Mouse (Mus musculus): ENCODE results near the gene Rreb1. TPM values are rescaled to one million over a fixed set of nuclear protein-coding genes. Genes with fewer than 3 reads are reported as not detected.

Rreb1 gene
- total RNA-seq, 4 experiments from 2014 or later = 21.4 to 34.5 (median 25.8) TPM

- no peak for DNase-seq (ENCODE audit: low spot score in 2 of 2)
These were observed 73.4 kb downstream of the Rreb1 start for GRCm38 (mm10) chr13:37851617-37852016.

DNA sequence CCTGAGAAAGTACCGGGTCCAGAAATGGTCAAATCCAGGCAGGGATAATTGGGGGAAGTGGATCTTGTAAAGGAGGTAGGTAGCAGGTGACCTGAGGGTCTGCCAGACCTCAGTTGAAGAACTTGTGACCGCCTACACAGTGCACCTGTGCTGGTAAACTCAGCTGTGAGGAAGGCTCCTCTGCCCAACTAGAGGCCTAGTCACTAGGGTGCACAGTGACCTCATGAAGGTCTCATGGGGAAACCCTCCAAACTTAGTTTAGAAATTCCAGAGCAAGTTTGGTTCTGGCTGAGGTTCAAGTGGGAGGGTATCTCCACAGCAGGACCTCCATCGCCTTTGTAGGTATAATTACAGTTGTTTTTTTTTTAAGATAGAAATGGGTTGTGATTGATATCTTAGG is 74.7 kb downstream of the Rreb1 start:
- DNase-seq (ENCODE audit: low spot score in 2 of 2) = no peak

DNA sequence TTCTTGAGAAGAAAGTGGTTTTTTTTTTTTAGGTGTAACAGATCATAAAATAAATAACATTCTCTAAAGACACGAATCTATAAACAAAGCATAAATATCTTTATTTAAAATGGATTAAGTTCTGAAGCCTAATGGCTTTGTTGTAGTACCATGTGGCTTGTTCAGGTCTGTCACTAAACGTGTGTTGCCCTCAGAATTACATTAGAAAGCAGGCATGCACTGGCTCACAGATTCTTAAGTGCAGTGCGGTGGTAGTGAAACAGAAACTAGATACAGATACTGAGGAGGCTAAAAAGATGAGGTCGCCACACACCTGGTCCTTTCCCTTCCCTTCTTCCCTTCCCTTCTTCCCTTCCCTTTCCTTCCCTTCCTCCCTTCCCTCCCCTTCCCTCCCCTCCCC is 75.2 kb downstream of the Rreb1 start:
- no peak for DNase-seq (ENCODE audit: low spot score in 2 of 2)

GRCm38 (mm10) chr13:37854031-37854431 is 75.8 kb downstream of the Rreb1 start:
- DNase-seq (ENCODE audit: low spot score in 2 of 2) = peak; percentile 54 to 61

GRCm38 (mm10) chr13:37854455-37855220 is 76.4 kb downstream of the Rreb1 start:
- no peak for DNase-seq (ENCODE audit: low spot score in 2 of 2)

DNA sequence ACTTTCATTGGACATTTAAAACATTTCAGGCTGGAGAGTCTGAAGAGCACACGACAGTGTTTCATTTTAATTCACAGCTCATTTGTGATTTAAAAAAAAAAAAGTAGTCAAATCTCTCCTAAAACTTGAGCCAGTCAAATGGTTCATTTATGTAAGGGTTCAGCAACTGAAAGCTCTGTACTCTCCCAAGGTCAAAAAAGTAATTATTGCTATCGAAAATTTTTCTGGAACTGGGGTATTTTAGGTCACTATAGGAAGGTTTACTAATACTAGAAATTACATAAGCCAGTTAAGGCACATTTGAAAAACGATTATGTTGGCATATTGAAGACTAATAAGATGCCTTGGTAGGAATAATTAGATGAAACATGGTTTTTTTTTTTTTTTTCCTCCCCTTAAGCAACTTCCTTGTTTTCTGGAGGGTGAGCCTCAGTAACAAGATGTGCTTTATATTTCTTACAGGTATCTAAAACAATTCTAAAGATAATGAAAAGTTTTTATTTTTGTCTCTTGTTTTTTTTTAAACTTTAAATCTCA is 77.1 kb downstream of the Rreb1 start:
- DNase-seq (ENCODE audit: low spot score in 2 of 2) = no peak

DNA sequence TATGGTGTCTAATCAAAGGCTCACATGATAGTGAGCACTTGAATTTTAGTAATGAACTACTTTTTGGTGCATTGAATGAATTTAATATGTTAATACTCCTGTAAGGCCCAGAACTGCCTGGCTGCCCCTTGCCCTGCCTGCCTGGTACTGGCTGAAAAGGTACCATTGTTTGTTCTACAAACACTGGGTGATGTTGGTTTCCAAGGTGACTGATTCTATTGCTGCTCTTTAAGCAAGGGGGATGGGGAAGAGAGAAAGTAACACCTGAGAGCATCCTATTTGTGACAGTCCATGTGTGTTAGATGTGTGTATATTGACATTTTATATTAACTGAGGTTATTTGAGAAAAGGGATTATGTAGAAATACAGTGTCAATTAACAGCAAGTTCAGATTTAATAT is 77.6 kb downstream of the Rreb1 start:
- no peak for DNase-seq (ENCODE audit: low spot score in 2 of 2)

DNA sequence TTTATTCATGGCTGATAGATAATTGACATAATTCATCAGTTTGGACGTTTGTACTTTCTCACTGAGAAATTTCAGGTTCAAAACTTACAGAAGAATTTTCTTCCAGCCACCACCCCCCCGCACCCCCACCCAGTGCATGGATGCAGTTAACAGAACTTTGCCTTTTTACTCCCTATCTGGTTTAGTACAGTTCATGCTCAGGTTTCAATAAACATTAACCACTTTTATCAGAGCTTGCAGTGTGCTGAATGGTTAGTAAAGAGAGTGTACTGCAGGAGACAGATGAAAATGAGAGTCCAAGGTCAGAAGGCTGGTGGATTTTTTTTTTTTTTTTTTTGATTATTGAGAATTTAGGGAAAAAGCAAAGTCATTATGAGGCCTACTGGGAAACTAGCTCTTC is 78.3 kb downstream of the Rreb1 start:
- DNase-seq (ENCODE audit: low spot score in 2 of 2) = no peak

DNA sequence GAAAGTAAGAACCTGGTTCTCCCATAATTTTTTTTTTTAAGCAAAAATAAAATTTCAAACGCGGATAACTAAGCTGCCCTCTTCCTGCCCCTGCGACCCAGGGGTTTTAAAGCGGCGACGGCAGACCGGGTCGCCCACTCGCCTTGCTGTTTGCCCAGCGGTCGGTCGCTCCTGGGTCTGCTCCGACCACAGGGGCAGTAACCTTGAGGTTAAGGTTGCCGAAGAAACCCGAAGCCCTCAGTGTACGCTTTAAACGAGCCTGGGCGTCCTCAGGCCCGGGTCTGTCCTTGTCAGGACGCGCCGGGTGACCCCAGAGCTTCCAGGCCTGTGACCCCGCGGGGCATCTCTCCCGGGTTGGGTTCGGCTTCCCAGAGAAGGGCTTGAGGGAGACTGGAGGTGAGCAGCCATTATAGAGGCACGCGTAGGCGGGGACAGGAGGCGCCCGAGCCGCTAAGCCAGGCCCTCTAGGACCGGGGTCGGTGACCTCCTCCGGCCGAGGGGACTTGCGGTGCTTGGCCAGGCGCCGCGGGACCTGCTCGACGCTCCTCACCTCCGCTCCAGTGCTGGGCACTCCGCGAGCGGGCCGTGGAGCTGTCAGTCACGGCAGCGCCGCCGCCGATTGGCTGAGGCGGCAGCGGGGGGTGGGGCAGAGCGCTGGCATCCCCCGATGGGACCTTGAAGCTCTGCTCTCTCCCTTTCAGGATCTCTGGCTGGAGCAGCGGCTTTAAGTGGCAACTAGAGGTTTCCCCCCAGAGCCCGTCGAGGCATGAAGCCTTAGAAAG is 79.3 kb downstream of the Rreb1 start:
- peak; percentile 91 to 93 for DNase-seq (ENCODE audit: low spot score in 2 of 2)

GRCm38 (mm10) chr13:37858066-37858501 is 79.9 kb downstream of the Rreb1 start:
- no peak for DNase-seq (ENCODE audit: low spot score in 2 of 2)

- no peak for DNase-seq (ENCODE audit: low spot score in 2 of 2)
These were observed 80.3 kb downstream of the Rreb1 start for GRCm38 (mm10) chr13:37858508-37858907.

DNA sequence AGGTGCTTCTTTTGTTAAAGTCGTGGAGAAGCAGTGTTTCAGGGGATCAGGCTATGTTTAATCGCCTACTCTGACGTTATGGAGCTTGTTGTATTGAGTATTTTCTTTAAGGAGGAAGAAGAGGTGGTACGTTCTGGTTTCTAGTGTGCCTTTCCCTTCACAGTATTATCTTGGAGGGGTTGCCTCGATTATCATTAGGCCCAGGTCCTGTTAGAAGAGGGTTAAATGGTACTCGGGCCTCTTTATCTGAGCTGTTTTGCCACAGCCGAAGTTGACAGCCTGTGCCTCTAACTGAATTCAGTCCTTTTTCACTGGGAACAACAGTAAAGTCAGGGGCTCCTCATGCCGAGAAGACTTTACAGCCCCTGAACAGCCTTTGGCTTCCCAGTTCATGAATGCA is 81.6 kb downstream of the Rreb1 start:
- DNase-seq (ENCODE audit: low spot score in 2 of 2) = no peak

DNA sequence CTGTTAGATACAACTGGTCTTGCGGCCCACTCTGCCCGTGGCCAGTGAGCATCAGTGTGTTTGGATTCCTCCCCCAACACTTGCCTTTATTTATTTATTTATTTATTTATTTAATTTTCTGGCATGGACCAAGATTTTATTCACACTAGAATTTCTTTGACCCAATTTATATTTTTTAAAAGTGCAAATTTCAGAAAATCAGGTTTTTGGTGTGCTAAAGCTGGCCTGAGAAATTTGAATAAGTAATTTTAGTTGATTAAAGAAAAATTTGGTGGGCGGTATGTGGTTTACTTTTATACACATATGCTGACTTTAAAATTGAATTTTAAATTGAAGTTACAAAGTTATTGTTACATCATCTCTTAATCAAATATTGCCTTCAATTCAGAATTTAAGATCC is 82.0 kb downstream of the Rreb1 start:
- DNase-seq (ENCODE audit: low spot score in 2 of 2) = no peak

GRCm38 (mm10) chr13:37860789-37861188 is 82.6 kb downstream of the Rreb1 start:
- DNase-seq (ENCODE audit: low spot score in 2 of 2) = no peak

DNA sequence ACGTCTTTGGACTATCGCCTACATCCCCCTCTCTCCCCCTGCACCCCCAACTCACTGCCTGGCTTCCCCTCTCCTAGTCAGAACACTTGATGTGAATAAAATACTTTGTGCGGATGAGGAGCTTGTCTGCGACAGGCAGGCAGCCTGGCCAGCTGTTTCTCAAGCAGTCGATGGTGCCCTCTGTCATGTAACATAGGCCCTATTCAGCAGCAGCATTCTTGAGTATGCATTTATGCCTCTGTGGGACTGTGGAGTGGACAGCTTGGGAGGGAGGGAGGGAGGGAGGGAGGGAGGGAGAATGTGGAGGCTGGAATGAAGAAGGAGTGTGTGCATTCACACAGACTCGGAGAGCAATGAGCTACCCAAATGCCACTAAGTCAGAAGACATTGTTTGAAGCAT is 84.3 kb downstream of the Rreb1 start:
- no peak for DNase-seq (ENCODE audit: low spot score in 2 of 2)

DNA sequence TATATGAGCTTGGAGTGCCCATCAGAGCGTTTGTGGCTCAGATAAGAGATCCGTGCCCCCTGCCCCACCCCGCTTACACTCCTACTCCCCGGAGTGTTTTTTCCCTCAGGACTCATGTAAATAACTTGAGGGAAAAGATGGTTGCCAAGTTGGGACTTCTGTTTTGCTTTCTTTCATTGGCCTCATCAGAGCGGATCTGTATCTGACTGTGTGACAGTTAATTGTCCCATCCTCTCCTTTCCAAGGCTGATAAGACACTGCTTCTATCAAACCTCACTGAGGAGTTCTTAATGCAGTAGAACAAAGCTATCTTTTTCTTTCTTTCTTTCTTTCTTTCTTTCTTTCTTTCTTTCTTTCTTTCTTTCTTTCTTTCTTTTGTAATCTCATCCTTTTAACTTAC is 85.4 kb downstream of the Rreb1 start:
- no peak for DNase-seq (ENCODE audit: low spot score in 2 of 2)

GRCm38 (mm10) chr13:37864697-37865096 is 86.5 kb downstream of the Rreb1 start:
- no peak for DNase-seq (ENCODE audit: low spot score in 2 of 2)

GRCm38 (mm10) chr13:37866296-37866695 is 88.1 kb downstream of the Rreb1 start:
- no peak for DNase-seq (ENCODE audit: low spot score in 2 of 2)

DNA sequence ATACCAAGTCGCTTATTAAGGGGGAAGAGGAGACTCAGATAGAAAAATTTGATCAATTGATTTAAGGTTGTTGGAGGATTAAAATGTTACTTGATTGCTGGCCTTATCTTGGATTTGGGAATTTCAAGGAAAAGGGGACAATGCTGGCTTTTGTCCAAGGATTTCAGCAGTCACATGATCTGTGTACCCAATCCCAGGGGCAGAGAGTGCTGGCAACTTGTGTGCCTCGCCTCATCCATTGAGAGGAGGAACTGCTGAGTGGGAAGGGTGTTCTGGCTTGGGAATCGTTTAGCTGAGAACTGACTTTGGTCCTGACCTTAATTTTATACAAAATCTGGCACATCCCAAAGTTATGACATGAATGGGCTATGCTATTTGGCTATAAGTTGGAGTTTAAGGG is 88.6 kb downstream of the Rreb1 start:
- DNase-seq (ENCODE audit: low spot score in 2 of 2) = no peak

DNA sequence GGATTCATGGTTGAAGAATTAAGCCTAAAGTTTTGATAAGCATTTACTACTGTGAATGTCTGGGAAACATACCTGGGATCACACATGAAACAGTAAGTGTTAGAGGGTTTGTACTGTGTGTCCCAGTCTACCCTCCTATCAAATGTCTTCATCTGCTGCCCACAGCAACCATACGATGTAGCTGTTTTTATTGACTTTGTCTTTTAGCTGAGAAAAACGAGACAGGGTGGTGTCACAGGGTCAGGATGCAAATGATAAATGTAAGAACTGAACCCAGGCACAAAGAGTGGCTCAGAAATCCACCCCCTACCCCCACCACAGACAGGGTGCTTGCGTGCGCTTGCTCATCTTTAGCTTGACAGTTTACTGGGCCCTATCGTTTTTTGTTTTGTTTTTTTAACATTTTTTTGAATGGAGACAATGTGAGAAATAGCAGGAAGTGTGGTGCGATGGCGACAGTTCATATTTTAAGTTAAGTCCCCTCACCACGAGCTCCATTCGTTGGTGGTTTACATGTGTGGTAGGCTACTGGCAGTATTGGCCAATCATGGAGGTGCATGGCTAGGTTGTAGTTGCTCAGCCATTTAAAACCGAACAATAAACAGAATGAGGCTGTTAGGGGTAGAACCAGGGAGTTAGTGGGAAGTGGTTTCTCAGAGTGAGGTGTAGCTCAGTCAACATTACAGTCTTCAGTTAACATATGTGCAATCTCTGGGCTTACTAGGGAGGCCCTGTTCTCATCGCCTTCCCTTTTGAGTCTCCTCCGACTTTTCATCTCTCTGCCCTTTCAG is 92.1 kb downstream of the Rreb1 start:
- no peak for DNase-seq (ENCODE audit: low spot score in 2 of 2)

DNA sequence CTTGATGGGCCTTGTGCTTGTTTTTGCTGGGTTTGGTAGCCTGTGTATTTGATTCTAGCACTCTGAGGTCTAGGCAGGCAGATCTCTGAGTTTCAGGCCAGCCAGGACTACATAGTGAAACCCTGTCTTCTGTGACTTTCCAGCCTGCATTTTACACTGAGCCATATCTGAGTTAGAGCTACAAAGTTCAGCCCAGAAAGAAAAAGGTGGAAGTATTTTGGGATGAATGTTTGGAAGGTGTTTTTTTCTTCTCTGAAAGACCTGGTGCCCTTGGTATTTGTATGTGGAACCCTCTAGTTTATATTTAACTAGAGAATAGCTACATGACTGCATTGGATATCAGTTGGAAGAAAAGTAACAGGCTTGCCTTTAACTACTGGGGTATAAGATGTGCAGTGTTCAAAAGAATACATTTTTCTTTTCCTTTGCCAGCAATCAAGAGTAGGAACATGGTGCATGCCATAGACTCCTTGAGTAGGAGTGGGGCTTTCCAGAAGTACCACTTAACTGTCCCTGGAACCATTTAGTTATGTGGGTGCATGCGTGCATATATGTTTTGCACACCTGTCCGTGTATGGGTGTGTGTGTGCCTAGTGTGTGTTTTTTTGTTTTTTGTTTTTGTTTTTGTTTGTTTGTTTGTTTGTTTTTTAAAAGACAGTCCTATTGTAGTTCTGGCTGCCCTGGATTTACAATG is 94.1 kb downstream of the Rreb1 start:
- no peak for DNase-seq (ENCODE audit: low spot score in 2 of 2)
